Mouse (Mus musculus): Measurements from ENCODE around the gene Ddx10. TPM values are rescaled to one million over a fixed set of nuclear protein-coding genes. Genes with fewer than 3 reads are reported as not detected.

Gene Ddx10
- polyA plus RNA-seq, 1 experiment from 2014 or later = 31.0 TPM

DNA sequence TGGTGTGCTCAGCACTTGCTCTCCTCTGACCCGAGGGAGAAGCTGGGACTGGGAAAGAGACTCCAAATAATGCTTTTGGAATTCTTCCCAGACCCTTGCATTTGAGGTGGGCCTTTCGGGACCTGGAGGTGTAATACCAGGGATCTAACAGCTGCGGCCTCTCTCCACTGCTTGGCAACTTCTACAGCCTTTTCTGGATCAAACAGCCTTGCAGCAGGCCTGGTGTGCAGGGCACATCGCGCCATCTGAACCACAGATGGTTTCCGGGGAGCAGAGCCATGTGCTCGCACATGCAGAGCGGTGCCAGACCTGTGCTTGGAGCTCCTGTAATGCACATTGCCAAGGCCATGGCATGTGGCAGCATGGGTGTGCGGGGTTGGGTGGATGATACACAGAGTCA is 175.8 kb downstream of the Ddx10 start:
- Histone ChIP-seq H3K9me3 (no peaks in the 10 kb centered on the region), H3K36me3 (no peaks in the 10 kb centered on the region), H3K4me1 (peaks cover 6% of the 10 kb centered on the region; the same call in 1 of the 2 replicates), H3K27me3 (no peaks in the 10 kb centered on the region), H3K9ac (no peak overlapping the region), H3K4me3 (no peak overlapping the region), H3K27ac (no peak overlapping the region), H3K4me2 (replicated peaks) (no peak overlapping the region)
- WGBS = 89% methylated on average over 9 of the region's 9 CpGs
- ATAC-seq (ENCODE audit: insufficient number of reproducible peaks, insufficient read depth, low FRiP score, low TSS enrichment) = no peak

DNA sequence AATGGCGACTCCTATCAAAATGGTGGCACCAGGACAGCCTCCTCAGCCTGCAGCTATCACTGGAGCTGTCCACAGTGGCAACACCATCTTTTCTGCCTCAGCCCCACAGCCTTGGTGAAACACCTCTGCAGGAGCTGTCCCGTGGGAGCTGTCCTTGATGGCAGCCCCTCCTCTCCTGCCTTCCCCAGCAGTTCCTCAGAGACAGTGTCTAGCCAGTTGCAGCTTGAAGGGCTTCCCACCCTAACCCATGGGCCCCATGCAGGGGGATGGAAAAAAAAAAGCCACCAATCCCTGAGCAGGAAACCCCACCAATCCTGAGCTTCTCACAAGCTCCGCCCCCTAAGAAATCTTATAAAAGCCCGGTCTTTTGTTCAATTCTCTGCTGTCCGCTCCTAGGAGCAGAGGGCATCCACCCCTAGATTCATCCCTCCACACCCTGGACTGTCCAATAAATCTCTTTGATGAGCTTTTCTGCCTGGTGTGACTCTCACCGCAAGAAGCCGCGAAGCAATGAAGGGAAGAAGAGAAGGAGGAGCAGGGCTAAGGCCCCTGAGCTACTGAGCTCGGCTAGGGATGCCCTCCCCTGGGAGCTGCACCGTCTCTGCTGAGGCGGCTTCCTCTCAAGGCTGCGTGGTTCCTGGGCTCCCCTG is 176.9 kb downstream of the Ddx10 start:
- Histone ChIP-seq H3K36me3 (no peaks in the 10 kb centered on the region), H3K9me3 (no peaks in the 10 kb centered on the region), H3K4me1 (peaks cover 12% of the 10 kb centered on the region), H3K9ac (no peak overlapping the region), H3K27ac (no peak overlapping the region), H3K4me3 (no peak overlapping the region), H3K4me2 (replicated peaks) (no peak overlapping the region), H3K27me3 (no peaks in the 10 kb centered on the region)
- no peak for ATAC-seq (ENCODE audit: insufficient number of reproducible peaks, insufficient read depth, low FRiP score, low TSS enrichment)
- 79% methylated on average over 12 of the region's 12 CpGs for WGBS

DNA sequence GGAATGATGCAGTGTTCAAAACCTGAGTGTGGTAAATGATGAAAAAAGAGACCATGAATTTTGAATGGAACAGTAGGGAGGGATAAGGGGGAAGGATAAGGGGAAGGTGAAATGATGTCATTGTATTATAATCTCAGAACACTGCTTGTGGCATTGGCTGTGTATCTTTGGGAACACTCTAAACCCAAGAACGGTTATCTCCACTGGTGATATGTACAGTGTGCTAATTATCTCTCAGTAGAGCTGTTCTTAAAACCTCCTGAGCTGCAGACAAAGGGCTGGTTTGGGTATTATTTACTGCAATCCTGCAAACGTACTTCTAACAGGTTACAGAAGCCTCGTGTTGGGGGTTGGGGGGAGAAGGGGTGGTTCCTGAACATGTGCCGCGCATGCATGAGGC is 179.7 kb downstream of the Ddx10 start:
- no peak overlapping the region for H3K4me2 ChIP-seq (replicated peaks)
- 76% methylated on average over 5 of the region's 5 CpGs for WGBS
- ATAC-seq (ENCODE audit: insufficient number of reproducible peaks, insufficient read depth, low FRiP score, low TSS enrichment) = no peak
- peaks cover 12% of the 10 kb centered on the region for H3K4me1 ChIP-seq
- no peak overlapping the region for H3K27ac ChIP-seq
- H3K36me3 ChIP-seq = no peaks in the 10 kb centered on the region
- H3K9ac ChIP-seq = no peak overlapping the region
- no peaks in the 10 kb centered on the region for H3K9me3 ChIP-seq
- H3K27me3 ChIP-seq = no peaks in the 10 kb centered on the region
- no peak overlapping the region for H3K4me3 ChIP-seq

DNA sequence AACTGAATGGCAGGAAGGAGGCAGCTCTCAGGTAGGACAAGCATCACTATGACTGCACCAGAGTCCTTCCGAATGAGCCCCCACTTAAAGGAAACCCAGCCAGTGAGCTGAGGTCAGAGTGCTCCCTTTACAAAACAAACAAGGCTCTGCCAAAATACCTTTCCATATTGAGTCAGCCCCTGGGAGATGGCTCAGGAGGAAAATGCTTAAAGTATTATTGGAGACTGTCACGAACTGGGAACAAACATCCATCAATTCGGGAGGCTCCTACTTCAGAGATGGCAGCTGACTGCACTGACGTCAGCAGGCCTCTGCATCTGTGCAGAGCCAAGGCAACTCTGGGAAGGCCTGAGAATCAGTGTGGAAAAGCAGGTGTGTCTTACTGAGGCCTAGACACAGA is 181.4 kb downstream of the Ddx10 start:
- H3K9me3 ChIP-seq = no peaks in the 10 kb centered on the region
- H3K27ac ChIP-seq = no peak overlapping the region
- no peaks in the 10 kb centered on the region for H3K27me3 ChIP-seq
- no peak overlapping the region for H3K4me2 ChIP-seq (replicated peaks)
- no peaks in the 10 kb centered on the region for H3K36me3 ChIP-seq
- H3K9ac ChIP-seq = no peak overlapping the region
- ATAC-seq (ENCODE audit: insufficient number of reproducible peaks, insufficient read depth, low FRiP score, low TSS enrichment) = no peak
- no peak overlapping the region for H3K4me3 ChIP-seq
- WGBS = 36% methylated on average over 4 of the region's 4 CpGs
- H3K4me1 ChIP-seq = peaks cover 7% of the 10 kb centered on the region

DNA sequence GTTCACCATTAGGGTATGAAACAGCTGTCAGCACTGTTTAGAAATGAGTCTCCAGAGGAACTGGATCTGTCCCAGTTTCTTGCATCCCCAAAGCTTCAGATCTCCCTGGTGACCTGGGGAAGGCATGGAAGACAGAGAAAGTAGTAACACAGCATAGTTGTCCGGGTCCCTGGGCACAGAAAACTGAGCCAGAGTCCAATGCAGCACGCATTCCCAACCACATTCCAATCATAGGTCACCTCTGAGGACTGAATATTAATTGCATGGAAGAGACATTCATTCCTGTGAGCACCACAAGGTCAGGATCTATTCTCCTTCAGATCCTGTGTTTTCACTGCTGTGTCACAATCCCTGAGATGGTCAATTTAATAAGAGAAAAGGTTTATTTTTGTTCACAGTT is 182.8 kb downstream of the Ddx10 start:
- Histone ChIP-seq H3K4me3 (no peak overlapping the region), H3K4me1 (peaks cover 6% of the 10 kb centered on the region), H3K4me2 (replicated peaks) (no peak overlapping the region), H3K9me3 (no peaks in the 10 kb centered on the region), H3K9ac (no peak overlapping the region), H3K27ac (no peak overlapping the region), H3K27me3 (no peaks in the 10 kb centered on the region), H3K36me3 (no peaks in the 10 kb centered on the region)
- 62% methylated on average over 2 of the region's 2 CpGs for WGBS
- ATAC-seq (ENCODE audit: insufficient number of reproducible peaks, insufficient read depth, low FRiP score, low TSS enrichment) = no peak

DNA sequence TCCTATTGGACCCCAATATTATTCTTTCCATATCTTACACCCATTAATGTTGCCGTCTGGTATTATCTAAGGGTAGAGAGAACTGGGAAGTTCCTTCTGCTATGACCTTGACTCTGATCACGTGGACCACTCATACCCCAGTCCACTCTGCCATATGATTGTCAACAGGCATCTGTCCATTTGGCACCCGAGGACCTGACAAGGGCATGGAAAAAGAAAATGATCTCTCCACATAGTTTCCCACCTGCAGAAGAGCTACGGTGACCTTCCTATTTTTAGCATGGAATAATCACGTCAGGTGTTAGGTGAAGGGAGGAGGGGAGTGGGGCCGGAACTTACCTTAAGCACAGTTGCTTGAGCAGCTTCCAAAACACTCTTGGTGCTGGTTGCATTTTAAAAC is 183.3 kb downstream of the Ddx10 start:
- no peak overlapping the region for H3K4me2 ChIP-seq (replicated peaks)
- H3K4me3 ChIP-seq = no peak overlapping the region
- no peaks in the 10 kb centered on the region for H3K36me3 ChIP-seq
- H3K27ac ChIP-seq = no peak overlapping the region
- H3K4me1 ChIP-seq = peaks cover 6% of the 10 kb centered on the region
- 87% methylated on average over 6 of the region's 6 CpGs for WGBS
- H3K9ac ChIP-seq = no peak overlapping the region
- ATAC-seq (ENCODE audit: insufficient number of reproducible peaks, insufficient read depth, low FRiP score, low TSS enrichment) = no peak
- no peaks in the 10 kb centered on the region for H3K27me3 ChIP-seq
- no peaks in the 10 kb centered on the region for H3K9me3 ChIP-seq

DNA sequence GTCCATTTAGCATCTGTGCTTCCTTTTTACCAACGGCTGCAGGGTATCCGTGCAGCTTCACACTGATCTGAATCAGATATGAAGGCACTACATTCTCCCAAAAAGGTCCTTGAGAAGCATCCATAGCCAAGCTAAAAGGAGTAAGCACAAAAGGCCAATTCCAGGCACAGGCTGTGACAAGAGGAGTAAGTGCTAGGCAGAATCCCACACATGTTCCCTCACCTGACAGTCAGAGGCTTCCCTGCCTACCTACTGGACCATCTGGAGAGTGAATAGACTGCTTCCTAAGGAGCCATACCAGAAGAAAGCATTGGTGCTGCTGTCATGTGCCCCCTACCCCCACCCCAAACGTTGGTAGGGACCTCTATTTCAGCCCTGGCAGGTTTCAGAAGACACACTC is 192.5 kb downstream of the Ddx10 start:
- Histone ChIP-seq H3K9ac (no peak overlapping the region), H3K36me3 (no peaks in the 10 kb centered on the region), H3K27me3 (no peaks in the 10 kb centered on the region), H3K4me2 (replicated peaks) (no peak overlapping the region), H3K27ac (no peak overlapping the region), H3K4me1 (no peaks in the 10 kb centered on the region), H3K4me3 (no peak overlapping the region), H3K9me3 (0 out of 2 replicates have a peak, but pooled peaks cover 4% of the 10 kb centered on the region)
- no peak for ATAC-seq (ENCODE audit: insufficient number of reproducible peaks, insufficient read depth, low FRiP score, low TSS enrichment)
- 67% methylated on average over 3 of the region's 3 CpGs for WGBS

Other genes starting within 250 kb of the Ddx10 start
- gene Exph5, start 53.6 kb upstream of the Ddx10 start, polyA plus RNA-seq (2016; fragmentation: Nextera tagmentation; extraction: Ambion mirVana) = 0.84 and 1.1 TPM in 2 replicates
- gene Kdelc2, start 136.0 kb upstream of the Ddx10 start, polyA plus RNA-seq (2016; fragmentation: Nextera tagmentation; extraction: Ambion mirVana) = 18.4 and 21.3 TPM in 2 replicates
- 0.78 and 0.84 TPM in 2 replicates for gene 4930550C14Rik, start 154.3 kb upstream of the Ddx10 start, polyA plus RNA-seq (2016; fragmentation: Nextera tagmentation; extraction: Ambion mirVana)